Mouse (Mus musculus): ENCODE data around the gene Hsd17b11.

DNA sequence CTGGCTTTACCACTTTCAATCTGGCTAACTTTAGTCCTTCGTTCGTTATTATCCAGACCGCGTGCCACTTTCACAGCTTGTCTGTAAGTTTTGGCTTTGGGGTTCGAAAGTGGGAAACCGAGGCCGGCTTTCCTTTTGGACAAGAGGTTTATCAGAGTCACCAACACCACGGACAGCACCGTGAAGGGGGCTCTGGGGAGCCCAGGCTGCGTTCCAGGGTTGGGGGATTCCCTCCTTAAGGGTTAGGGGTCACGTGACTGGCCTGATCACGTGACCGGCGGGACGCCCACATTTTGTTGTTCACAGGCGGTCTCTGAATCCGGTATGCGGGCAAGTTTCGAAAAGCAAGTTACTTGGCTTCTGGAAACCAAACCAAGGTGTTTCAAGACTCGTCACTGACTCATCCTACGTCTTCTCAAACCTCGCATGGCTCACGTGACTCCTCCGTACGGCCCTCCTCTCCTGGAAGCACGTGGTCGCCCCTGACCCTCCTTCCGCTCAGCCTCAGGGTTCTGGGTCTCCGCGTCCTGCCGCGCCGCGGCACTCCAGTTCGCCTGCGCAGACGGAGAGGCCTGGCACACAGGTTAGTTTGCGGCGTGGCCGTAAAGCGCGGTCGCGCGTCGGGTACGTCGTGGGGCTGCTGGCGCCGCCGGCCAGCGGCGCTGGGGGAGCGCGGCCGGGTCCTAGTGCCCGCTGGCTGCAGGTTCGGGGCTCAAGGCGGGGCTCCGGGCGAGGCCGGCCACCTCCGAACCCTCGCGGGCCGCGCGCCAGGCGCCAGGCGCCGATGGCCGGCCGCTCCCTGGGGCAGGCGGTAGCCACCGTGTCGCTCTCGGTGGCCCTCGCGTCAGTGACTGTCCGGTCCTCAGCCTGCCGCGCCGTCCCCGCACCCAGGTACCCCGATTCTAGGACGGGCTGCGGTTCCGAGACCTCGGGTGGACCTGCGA lies 24.8 kb upstream of the Hsd17b11 start, which contains the start of gene Nudt9:
- TF ChIP-seq ZNF384 (IDR thresholded peaks at IDR 0.05; ENCODE audit: low read depth, low read length) (no peak), ZC3H11A (IDR thresholded peaks at IDR 0.05; ENCODE audit: borderline replicate concordance, low read depth, low read length) (no peak)

Data from ES-E14 (cell line).